21 mouse cellular contexts compared by ENCODE assay signal in genomic region chr11:74443147-74443923, GRCm38 (mm10).
DNase-seq lines count a peak whose midpoint lies in the region; ATAC-seq and TF ChIP-seq lines count a peak whose summit lies in the region.
"Had no signal": no experiment of that assay in that cellular context is flagged by ENCODE, and none has a peak within 500 bp of the region (broad histone marks: within the 10 kb centered on the region; RNA-seq: fewer than 3 reads in every experiment).

No protein-coding gene starts in this region.

- no peak overlapping the region for H3K27ac ChIP-seq in heart, embryonic 10.5 days
- no peak overlapping the region for H3K27ac ChIP-seq in stomach, postnatal 0 days (replicated peaks)
- H3K27ac ChIP-seq: embryonic facial prominence, embryonic 15.5 days; heart, embryonic 15.5 days; hindbrain, embryonic 10.5 days; hindbrain, embryonic 14.5 days had no signal

- H3K4me1 ChIP-seq in heart, embryonic 10.5 days: peaks cover 23% of the 10 kb centered on the region
- no peaks in the 10 kb centered on the region for H3K4me1 ChIP-seq in stomach, postnatal 0 days (replicated peaks; ENCODE audit: control insufficient read depth, insufficient read depth)
- H3K4me1 ChIP-seq: embryonic facial prominence, embryonic 15.5 days; hindbrain, embryonic 10.5 days had no signal

- H3K9ac ChIP-seq in stomach, postnatal 0 days (ENCODE audit: low read length): no peak overlapping the region
- H3K9ac ChIP-seq: embryonic facial prominence, embryonic 15.5 days; heart, embryonic 15.5 days; hindbrain, embryonic 14.5 days had no signal

- peak; percentile 24 for DNase-seq in heart, embryonic 10.5 days (ENCODE audit: low spot score)
- no peak for DNase-seq in heart, postnatal 36 days
- DNase-seq in induced T-regulatory cell, adult 2 months (ENCODE audit: low read depth): peak; percentile 73
- DNase-seq in adrenal gland, adult (ENCODE audit: inconsistent age in 2 of 2, low spot score in 1 of 2): no peak
- no peak for DNase-seq in spleen, adult 12 weeks (ENCODE audit: low spot score)
- no peak for DNase-seq in stomach, postnatal 0 days (ENCODE audit: low spot score)
- DNase-seq: adrenal gland, adult 8-10 months; adrenal gland, postnatal 36 days; cerebellum, postnatal 10 days; embryo, embryonic 11 days; gastrocnemius, postnatal 10 days; heart, adult 18-20 months; heart, postnatal 14 days had no signal

- 81% methylated on average over 6 of the region's 6 CpGs for WGBS in heart, embryonic 10.5 days
- WGBS in stomach, postnatal 0 days: 45% methylated on average over 6 of the region's 6 CpGs

- intact Hi-C loops in heart, postnatal 36 days (cut with DNase I): no loop called here

- no peaks in the 10 kb centered on the region for H3K27me3 ChIP-seq in heart, embryonic 10.5 days (ENCODE audit: insufficient read depth, poor library complexity, severe bottlenecking)
- H3K27me3 ChIP-seq in stomach, postnatal 0 days (ENCODE audit: control insufficient read depth, insufficient read depth, low read length): no peaks in the 10 kb centered on the region
- H3K27me3 ChIP-seq: embryonic facial prominence, embryonic 15.5 days; heart, embryonic 15.5 days; Patski had no signal

- TF ChIP-seq EP300 in stomach, postnatal 0 days (optimal IDR thresholded peaks at IDR 0.05): no peak

- no peaks in the 10 kb centered on the region for H3K9me3 ChIP-seq in heart, embryonic 10.5 days
- H3K9me3 ChIP-seq in stomach, postnatal 0 days (ENCODE audit: control insufficient read depth, low read length): 0 out of 2 replicates have a peak, but pooled peaks cover 3% of the 10 kb centered on the region
- H3K9me3 ChIP-seq: embryonic facial prominence, embryonic 15.5 days had no signal

- no peak overlapping the region for H3K4me3 ChIP-seq in heart, embryonic 10.5 days
- no peak overlapping the region for H3K4me3 ChIP-seq in stomach, postnatal 0 days (ENCODE audit: low read depth, low read length)
- H3K4me3 ChIP-seq: embryonic facial prominence, embryonic 15.5 days; heart, embryonic 15.5 days; hindbrain, embryonic 10.5 days had no signal

- H3K36me3 ChIP-seq in heart, embryonic 10.5 days: 0 out of 2 replicates have a peak, but pooled peaks cover 4% of the 10 kb centered on the region
- H3K36me3 ChIP-seq in stomach, postnatal 0 days (ENCODE audit: control insufficient read depth, insufficient read depth, low read length): no peaks in the 10 kb centered on the region
- H3K36me3 ChIP-seq: embryonic facial prominence, embryonic 15.5 days; heart, embryonic 15.5 days; hindbrain, embryonic 10.5 days had no signal

- H3K4me2 ChIP-seq in stomach, postnatal 0 days (replicated peaks; ENCODE audit: low read depth): no peak overlapping the region
- H3K4me2 ChIP-seq: embryonic facial prominence, embryonic 15.5 days; heart, embryonic 11.5 days; heart, embryonic 15.5 days; hindbrain, embryonic 14.5 days had no signal

- ATAC-seq in CD4-positive, CD25-positive, alpha-beta regulatory T cell, adult 4 months: peak; percentile 39
- ATAC-seq in stomach, postnatal 0 days (ENCODE audit: low FRiP score, low TSS enrichment): no peak
- ATAC-seq: forebrain, embryonic 16.5 days; Patski had no signal

- TF ChIP-seq CTCF in stomach, postnatal 0 days (IDR thresholded peaks at IDR 0.05; ENCODE audit: low read depth): no peak

Comparison
In these comparisons a context has a peak if more than half of its experiments do, and no peak if none do; other contexts are left out.
1. DNase-seq: peak in heart, embryonic 10.5 days (single experiment) and induced T-regulatory cell, adult 2 months (single experiment); none in heart, postnatal 36 days (0 of 2), adrenal gland, adult (0 of 2), spleen, adult 12 weeks (single experiment) and stomach, postnatal 0 days (single experiment).